Mouse (Mus musculus) inflammation-experienced regulatory T-cells, adult 6 months (primary cell): ENCODE results near the gene Loxl1. TPM values are rescaled to one million over a fixed set of nuclear protein-coding genes. Genes with fewer than 3 reads are reported as not detected.

ENCODE experiments used
- ATAC-seq: one replicate; pipeline ENCODE4 v1.8.0; 2017
- polyA plus RNA-seq, 3 experiments: library from polyadenylated mRNA; unstranded; fragments of 100-300 nt; shearing (Covaris generic); gene quantifications; one replicate each; pipeline ENCODE4 v1.2.1; 2017

Loxl1 gene
- polyA plus RNA-seq: not detected

DNA sequence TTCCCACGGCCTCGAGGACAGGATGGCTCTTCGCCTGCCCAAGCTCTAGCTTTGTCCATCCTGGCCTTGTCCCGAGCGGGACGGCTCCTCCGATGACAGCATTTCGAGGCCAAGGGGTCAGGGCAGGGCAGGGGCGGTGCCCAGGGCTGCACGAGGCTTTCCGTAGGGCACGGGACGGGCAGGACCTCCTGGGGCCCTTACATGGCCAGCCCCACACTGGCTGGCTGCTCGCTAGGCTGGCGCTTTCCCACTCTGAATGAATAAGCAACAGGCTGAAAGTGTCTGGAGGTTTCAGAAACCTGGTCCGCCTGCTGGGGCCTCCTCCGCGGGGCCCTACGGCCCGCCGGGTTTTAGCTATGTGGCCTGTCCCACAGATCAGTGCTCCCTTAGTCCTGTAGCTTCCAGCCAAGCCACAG, at the start of gene Loxl1:
Loxl1 (minus strand) TSS at position 243 of the 416 bp plus-strand sequence.
- no peak for ATAC-seq

- ATAC-seq: no peak
These were observed 49.0 kb upstream of the Loxl1 start for GRCm38 (mm10) chr9:58361956-58362355.

GRCm38 (mm10) chr9:58361373-58361772, 48.4 kb upstream of the Loxl1 start:
- ATAC-seq: no peak

- no peak for ATAC-seq
These were observed 42.5 kb upstream of the Loxl1 start for GRCm38 (mm10) chr9:58355262-58356050.

DNA sequence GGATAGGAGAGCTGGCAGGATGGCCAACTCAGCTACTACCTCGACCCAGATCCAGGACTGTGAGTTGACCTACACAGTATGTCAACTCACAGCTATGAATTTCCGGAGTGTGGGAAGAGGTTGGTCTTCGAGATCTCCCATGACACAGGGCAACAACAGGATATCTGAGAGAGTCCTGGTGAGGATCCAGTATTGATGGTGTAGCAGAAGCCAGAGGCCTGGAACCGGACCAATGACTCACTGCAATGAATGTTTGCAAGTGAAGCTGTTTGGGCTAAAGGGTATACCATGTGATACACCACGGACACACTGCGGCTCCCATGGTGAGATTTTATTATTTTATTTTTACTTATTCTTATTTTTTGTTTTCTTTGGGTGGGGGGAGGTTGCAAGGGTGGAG, 41.7 kb upstream of the Loxl1 start:
- ATAC-seq: no peak

DNA sequence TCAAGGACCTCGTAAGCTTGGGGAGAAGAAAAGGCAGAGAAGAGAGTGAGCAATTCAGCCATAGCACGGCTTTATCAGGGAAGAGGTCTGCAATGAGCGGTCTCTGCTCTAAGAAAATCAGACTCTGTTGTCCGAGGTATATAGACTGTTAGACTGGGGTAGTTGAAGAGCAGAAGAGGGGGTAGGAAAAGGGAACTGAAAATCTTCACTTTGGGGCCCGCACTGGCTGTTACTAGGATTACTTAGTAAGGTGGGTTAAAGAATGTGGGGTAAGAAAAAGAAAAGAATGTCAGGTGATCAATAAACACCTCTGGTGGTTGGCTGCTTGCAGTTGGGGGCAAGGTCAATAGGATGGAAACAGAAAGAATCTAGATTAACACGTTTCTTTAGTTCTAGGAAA, 40.2 kb upstream of the Loxl1 start:
- ATAC-seq: no peak

DNA sequence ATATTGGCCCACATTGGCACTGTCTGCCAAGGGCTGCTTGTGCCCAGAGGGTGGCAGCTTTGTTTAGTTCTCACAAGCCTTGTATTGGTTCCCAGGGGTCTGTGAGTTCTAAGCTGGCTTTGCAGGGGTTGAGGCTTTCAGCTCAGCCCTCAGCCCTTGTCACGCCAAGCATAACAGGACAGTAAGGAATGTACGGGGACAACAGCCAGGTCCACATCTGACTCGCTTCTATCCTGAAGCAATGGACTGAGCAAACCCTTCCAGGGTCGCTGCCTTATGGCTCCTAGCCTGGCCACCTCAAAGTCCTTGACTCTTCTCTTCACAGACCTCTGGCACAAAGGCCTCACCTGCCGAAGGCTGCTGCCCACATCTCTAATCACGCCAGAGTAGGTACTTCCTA, 34.8 kb upstream of the Loxl1 start:
- ATAC-seq: no peak

- no peak for ATAC-seq
These were observed 33.5 kb upstream of the Loxl1 start for GRCm38 (mm10) chr9:58346498-58346897.

DNA sequence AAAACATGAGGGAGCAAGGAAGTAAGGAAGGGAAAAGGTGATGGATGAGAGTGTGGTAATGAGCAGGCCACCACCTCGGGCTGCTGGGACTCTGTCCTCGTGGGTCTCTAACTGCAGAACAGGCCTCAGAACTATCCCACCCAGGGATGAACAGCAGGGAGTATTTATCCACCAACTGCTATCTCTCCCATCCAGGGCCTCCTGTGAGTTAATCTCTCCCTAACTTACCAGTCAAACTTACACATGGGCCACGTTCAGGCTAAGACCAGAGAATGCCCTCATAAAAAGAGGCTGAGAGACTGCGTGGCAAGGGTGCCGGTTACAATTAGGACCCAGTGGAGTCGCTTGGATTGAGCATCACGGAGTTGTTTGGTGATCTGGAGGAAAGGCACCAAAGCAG, 33.0 kb upstream of the Loxl1 start:
- no peak for ATAC-seq

- ATAC-seq: no peak
These were observed 28.8 kb upstream of the Loxl1 start for GRCm38 (mm10) chr9:58341795-58342194.

- ATAC-seq: no peak
These were observed 23.8 kb upstream of the Loxl1 start for GRCm38 (mm10) chr9:58336650-58337281.

- ATAC-seq: no peak
These were observed 18.3 kb upstream of the Loxl1 start for GRCm38 (mm10) chr9:58331276-58331675.

DNA sequence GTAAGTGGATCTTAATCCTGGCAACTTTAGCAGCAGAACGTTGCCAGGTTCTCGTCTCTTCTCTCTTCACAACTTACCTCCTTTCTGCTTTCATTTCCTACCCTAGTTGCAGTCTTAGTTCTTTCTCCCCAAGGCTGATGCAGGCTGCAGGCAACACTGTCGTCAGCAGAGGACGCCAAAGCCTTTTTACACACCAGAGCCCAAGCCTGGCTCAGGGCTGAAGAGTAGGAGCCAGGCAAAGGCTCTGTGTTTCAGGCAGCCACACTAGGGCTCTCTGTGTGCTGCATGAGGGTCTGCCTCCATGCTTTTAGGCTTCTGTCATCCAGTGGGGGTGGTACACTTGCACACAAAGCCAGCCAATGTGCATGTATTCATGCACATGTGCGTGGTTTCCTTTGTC, 17.3 kb upstream of the Loxl1 start:
- ATAC-seq: no peak

GRCm38 (mm10) chr9:58327382-58327781, 14.4 kb upstream of the Loxl1 start:
- ATAC-seq: no peak

DNA sequence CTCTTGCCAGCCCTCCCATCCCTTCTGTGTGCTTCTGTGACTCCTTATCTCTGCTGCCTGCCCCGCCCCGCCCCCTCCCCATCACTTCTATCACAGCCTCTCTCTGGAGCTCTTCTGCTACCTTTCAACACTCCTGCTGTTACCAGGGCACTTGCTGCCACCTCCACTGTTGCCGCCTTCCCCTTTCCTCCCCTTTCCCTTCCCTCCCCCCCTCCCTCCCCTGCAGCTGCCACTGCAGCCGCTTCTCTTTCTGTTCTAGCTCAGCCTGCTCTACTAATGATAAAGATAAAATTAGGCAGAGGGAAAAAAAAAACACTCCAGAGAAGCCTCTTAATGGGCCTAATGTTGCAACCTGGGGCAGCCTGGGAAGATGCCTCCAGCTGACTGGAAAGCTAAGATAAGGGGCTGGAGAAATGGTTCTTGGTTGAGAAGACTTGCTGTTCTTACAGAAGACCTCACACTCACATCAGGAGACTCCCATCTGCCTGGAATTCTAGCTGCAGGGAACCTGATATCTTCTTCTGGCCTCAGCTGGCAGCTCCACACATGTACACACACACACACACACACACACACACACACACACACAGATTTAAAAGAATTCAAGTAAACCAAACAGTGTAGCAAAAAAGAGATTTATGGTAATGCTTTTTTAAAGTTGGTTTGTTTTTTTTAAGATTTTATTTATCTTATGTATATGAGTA, 13.6 kb upstream of the Loxl1 start:
- no peak for ATAC-seq

GRCm38 (mm10) chr9:58321681-58322080, 8.7 kb upstream of the Loxl1 start:
- ATAC-seq: no peak

- no peak for ATAC-seq
These were observed 5.3 kb upstream of the Loxl1 start for GRCm38 (mm10) chr9:58318317-58318716.

DNA sequence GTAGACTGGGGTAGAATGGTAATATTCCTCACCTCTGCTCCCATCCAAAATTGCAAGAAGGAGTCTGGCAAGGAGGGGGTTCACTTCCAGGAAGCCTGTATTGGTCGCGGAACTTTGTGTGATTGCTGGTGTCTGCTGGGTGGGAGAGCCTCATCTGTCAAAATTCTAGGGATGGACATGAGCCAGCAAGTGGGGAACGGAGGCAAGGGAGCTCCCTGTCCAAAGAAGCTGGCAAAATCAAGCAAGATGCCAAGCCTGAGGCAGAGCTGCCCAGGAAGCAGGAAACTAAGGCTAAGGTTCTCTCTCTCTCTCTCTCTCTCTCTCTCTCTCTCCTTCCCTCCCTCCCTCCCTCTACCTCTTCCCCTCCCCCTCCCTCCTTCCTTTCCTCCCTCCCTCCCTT, 4.4 kb upstream of the Loxl1 start:
- ATAC-seq: no peak

DNA sequence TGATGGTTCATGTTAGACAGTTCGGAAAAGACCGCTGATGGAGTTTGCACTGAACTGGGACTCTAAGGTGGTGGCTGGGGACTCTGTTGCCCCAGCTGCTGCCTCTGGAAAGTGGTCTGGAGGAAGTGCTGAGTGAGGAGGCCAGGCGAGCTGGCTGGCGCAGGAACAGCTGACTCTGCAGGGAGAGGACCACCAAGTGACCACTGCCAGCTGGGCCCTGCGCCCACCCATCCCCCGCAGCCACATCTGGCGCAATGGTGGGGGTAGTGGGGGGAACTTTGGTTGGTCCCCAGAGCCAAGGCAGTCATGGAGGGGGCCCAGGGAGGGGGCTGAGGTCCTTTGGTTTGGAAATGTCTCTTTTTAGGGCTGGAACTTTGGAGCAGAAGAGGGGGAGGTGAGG, 3.8 kb upstream of the Loxl1 start:
- ATAC-seq: no peak

DNA sequence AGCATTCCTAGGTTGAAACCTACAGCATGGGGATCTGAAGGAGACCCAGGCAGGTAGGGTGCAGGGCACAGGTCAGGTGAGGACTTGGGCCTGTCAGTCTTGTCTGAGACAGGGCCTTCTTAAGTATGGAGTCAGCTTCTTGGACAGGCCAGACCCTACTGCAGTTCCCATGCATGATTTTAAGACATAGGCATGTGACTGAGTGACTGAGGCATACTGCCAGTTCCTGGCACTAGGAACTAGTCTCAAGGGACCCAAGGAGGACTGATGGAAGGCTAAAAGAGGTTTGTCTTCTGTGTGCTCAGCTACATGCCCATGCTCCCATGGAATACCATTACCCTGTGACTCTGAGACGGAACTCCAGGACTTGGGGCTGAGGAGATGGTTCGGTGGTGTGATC, 2.9 kb upstream of the Loxl1 start:
- no peak for ATAC-seq

DNA sequence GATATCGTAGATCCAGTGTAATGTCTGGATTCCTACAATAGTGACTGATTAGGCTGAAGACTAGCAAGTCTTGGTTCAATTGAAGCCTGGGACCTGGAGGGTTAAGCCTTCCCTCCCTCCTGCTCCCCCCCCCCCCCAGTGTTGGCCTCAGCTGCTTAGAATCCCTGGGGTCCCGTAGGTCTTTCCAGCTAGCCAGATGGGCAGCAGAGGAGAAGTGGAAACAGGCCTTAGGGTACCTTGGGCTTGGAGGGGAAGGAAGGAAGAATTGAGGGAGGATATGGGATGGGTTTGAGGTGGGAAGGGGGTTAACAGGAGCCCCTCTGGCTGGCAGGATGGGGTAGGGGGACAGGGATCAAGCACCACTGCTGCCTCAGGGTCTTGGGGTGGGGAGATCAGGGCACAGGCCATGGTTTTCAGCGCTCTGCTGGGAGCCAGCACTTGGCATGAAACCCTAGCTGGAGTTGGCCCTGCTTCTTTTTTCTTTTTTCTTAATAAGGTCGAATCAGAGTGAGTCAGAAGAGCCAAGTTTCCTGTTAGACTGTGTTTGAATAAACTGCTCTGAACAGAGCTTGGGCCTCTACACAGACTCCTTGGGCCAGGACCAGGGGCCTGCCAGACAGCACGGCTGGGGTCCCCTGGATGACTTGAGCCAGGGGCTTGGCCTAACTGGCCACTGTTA, 1.8 kb upstream of the Loxl1 start:
- ATAC-seq: no peak

DNA sequence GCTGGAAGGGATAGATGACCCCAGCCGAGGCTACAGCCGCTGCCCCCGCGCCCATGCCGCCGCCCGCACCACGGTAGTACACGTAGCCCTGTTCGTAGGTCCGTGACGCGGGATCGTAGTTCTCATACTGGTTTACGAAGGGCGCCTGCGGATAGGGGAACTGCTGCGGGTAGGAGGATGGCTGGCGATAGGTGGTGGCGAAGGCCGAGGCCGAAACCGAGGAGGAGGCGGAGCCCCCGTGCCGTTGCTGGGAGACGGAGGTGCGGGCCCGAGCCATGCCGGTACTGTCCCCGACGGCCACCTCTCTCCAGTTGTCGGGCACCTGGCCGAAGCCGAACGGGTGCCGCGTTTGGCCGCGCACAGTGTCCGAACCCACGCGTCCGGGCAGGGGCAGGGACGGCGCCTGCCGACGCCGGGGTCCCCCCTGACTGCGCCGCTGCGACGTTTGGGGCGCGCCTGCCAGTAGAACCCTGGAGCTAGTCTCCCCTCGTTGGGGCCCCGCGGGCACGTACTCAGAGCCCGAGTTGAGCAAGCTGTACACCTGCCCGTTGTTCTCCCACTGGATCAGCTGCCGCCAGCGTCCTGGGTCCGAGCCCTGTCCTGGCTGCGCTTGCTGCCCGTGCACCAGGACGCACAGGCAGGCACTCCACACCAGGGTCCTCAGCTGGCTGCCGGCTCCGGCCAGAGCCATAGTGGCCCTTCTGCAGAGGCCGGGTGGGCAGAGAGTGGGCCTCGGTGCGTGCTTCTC, 616 bp downstream of the Loxl1 start:
- ATAC-seq: no peak
